Mouse (Mus musculus): ENCODE measurements around the gene Mdm2.

DNA sequence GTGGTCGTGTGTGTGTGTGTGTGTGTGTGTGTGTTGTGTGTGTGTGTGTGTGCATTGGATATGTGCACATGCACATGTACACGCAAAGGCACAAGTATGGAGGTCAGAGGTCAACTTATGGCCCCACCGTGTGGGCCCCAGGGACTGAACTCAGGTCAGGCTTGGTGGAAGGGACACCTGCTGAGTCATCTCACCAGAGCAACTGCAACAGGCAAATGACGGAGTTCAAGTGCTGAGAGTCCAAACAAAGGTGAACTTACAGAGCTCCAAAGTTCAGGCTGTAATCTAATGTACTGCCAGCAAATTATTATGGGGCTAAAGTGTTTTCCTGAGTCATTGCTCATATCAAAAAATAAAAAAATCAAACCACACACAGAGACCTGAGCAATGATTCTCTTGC, 26.5 kb upstream of the Mdm2 start:
- TF ChIP-seq CTCF (IDR thresholded peaks at IDR 0.05; ENCODE audit: extremely low read depth, insufficient read length, insufficient replicate concordance, low read depth, low read length) (no peak), POLR2A (IDR thresholded peaks at IDR 0.05; ENCODE audit: low read depth, low read length) (no peak)
